Mouse (Mus musculus): Measurements from ENCODE around the gene Nap1l1. TPM values are rescaled to one million over a fixed set of nuclear protein-coding genes. Genes with fewer than 3 reads are reported as not detected.

The Nap1l1 gene
- polyA plus RNA-seq, 1 experiment from 2014 or later: 441 TPM

DNA sequence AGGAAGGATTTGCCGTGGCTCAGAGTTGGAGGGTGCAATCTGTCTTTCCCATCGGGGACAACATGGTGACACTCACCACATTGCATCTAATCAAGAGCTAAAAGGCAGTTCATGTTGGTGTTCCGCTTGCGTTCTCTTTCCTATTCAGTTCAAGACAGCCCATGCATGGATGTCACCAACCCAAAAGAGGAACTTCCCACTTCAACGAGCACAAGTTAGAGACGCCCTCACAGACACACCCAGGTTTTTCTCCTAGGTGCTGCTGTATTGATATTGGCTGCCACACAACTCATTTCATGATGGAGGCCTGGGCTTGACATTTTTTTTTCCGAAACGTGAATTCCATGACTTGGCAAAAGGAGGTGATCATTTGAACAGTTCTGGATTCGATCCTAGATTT lies 1.9 kb upstream of the Nap1l1 start:
- no peak overlapping the region for H3K4me3 ChIP-seq (ENCODE audit: low read depth, low read length)
- no peaks in the 10 kb centered on the region for H3K27me3 ChIP-seq (ENCODE audit: control insufficient read depth, insufficient read depth, low read length)
- whole genome bisulfite sequencing: 90% methylated on average over 9 of the region's 9 CpGs
- H3K4me2 ChIP-seq (ENCODE audit: low read depth, low read length, severe bottlenecking): no peak overlapping the region
- H3K9me3 ChIP-seq (ENCODE audit: control insufficient read depth, low read length): no peaks in the 10 kb centered on the region
- H3K27ac ChIP-seq (ENCODE audit: low read depth, low read length): no peak overlapping the region
- no peak overlapping the region for H3K9ac ChIP-seq (ENCODE audit: low read length)
- ATAC-seq (replicated peaks; ENCODE audit: low FRiP score) (no peak), DNase-seq (ENCODE audit: low spot score) (no peak)
- H3K4me1 ChIP-seq (replicated peaks; ENCODE audit: control insufficient read depth, insufficient read depth, low read length): no peaks in the 10 kb centered on the region
- no peaks in the 10 kb centered on the region for H3K36me3 ChIP-seq (ENCODE audit: control insufficient read depth, insufficient read depth, low read length)

- H3K4me2 ChIP-seq (ENCODE audit: low read depth, low read length, severe bottlenecking): peak overlapping the region; percentile 66
Measured at GRCm38 (mm10) chr10:111473511-111474371, 718 bp downstream of the Nap1l1 start.

GRCm38 (mm10) chr10:111476301-111476700 lies 3.3 kb downstream of the Nap1l1 start:
- DNase-seq (ENCODE audit: low spot score) (no peak), ATAC-seq (replicated peaks; ENCODE audit: low FRiP score) (no peak)
- 67% methylated on average over 4 of the region's 4 CpGs for WGBS
- Histone ChIP-seq H3K4me3 (ENCODE audit: low read depth, low read length) (0 out of 2 replicates have a peak overlapping the region, but pooled peaks have one; percentile 7), H3K9me3 (ENCODE audit: control insufficient read depth, low read length) (no peaks in the 10 kb centered on the region), H3K4me1 (replicated peaks; ENCODE audit: control insufficient read depth, insufficient read depth, low read length) (peaks cover 2% of the 10 kb centered on the region; the same call in 1 of the 2 replicates), H3K27ac (ENCODE audit: low read depth, low read length) (no peak overlapping the region), H3K27me3 (ENCODE audit: control insufficient read depth, insufficient read depth, low read length) (no peaks in the 10 kb centered on the region), H3K36me3 (ENCODE audit: control insufficient read depth, insufficient read depth, low read length) (no peaks in the 10 kb centered on the region), H3K9ac (ENCODE audit: low read length) (no peak overlapping the region), H3K4me2 (ENCODE audit: low read depth, low read length, severe bottlenecking) (0 out of 2 replicates have a peak overlapping the region, but pooled peaks have one; percentile 8)

More at GRCm38 (mm10) chr10:111473511-111474371, 718 bp downstream of the Nap1l1 start:
- WGBS: under 1% methylated on average over 35 of the region's 58 CpGs
- Histone ChIP-seq H3K4me1 (replicated peaks; ENCODE audit: control insufficient read depth, insufficient read depth, low read length) (peaks cover 2% of the 10 kb centered on the region; the same call in 1 of the 2 replicates), H3K27me3 (ENCODE audit: control insufficient read depth, insufficient read depth, low read length) (no peaks in the 10 kb centered on the region), H3K9ac (ENCODE audit: low read length) (peak overlapping the region; percentile 99), H3K4me3 (ENCODE audit: low read depth, low read length) (peak overlapping the region; percentile 96), H3K9me3 (ENCODE audit: control insufficient read depth, low read length) (no peaks in the 10 kb centered on the region), H3K36me3 (ENCODE audit: control insufficient read depth, insufficient read depth, low read length) (no peaks in the 10 kb centered on the region), H3K27ac (ENCODE audit: low read depth, low read length) (peak overlapping the region; percentile 95)
- DNase-seq (ENCODE audit: low spot score): peak; percentile 83
- peak; percentile 76 for ATAC-seq (replicated peaks; ENCODE audit: low FRiP score)

DNA sequence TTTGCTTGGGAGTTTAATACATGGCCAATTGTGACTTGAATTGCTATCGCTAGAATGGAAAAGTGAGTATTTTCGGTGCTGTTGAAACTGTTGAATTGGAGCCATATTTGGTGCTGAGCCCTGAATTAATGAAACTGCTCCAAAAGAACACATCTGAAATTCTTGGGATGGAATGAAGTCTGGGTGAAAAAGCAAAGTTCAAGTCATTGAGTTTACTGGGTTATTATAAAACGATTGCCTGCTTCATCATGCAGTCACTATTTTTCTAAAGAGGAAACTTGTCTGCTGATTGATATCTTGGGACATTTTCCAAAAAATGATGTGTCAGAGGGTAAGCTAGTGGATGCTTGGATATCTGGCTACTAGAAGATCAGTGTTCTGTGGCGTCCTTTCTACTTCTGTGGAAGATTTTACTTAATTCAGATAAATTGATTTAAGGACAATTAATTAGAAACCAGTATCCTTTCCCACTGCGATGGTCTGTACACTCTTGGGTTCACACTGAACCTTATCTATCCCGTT lies 4.0 kb downstream of the Nap1l1 start:
- no peaks in the 10 kb centered on the region for H3K9me3 ChIP-seq (ENCODE audit: control insufficient read depth, low read length)
- ATAC-seq (replicated peaks; ENCODE audit: low FRiP score) (no peak), DNase-seq (ENCODE audit: low spot score) (no peak)
- peaks cover 2% of the 10 kb centered on the region; the same call in 1 of the 2 replicates for H3K4me1 ChIP-seq (replicated peaks; ENCODE audit: control insufficient read depth, insufficient read depth, low read length)
- no peak overlapping the region for H3K4me2 ChIP-seq (ENCODE audit: low read depth, low read length, severe bottlenecking)
- no peak overlapping the region for H3K27ac ChIP-seq (ENCODE audit: low read depth, low read length)
- no peak overlapping the region for H3K9ac ChIP-seq (ENCODE audit: low read length)
- H3K27me3 ChIP-seq (ENCODE audit: control insufficient read depth, insufficient read depth, low read length): no peaks in the 10 kb centered on the region
- H3K36me3 ChIP-seq (ENCODE audit: control insufficient read depth, insufficient read depth, low read length): no peaks in the 10 kb centered on the region
- WGBS: 89% methylated on average over 6 of the region's 6 CpGs
- H3K4me3 ChIP-seq (ENCODE audit: low read depth, low read length): no peak overlapping the region

GRCm38 (mm10) chr10:111479599-111479998 lies 6.6 kb downstream of the Nap1l1 start:
- 79% methylated on average over 5 of the region's 5 CpGs for whole genome bisulfite sequencing
- Histone ChIP-seq H3K9me3 (ENCODE audit: control insufficient read depth, low read length) (no peaks in the 10 kb centered on the region), H3K27me3 (ENCODE audit: control insufficient read depth, insufficient read depth, low read length) (no peaks in the 10 kb centered on the region), H3K36me3 (ENCODE audit: control insufficient read depth, insufficient read depth, low read length) (no peaks in the 10 kb centered on the region), H3K9ac (ENCODE audit: low read length) (no peak overlapping the region), H3K4me2 (ENCODE audit: low read depth, low read length, severe bottlenecking) (no peak overlapping the region), H3K27ac (ENCODE audit: low read depth, low read length) (no peak overlapping the region), H3K4me1 (replicated peaks; ENCODE audit: control insufficient read depth, insufficient read depth, low read length) (peaks cover 2% of the 10 kb centered on the region; the same call in 1 of the 2 replicates), H3K4me3 (ENCODE audit: low read depth, low read length) (no peak overlapping the region)
- DNase-seq (ENCODE audit: low spot score): no peak
- ATAC-seq (replicated peaks; ENCODE audit: low FRiP score): 0 out of 2 replicates have a peak, but pooled peaks have one; percentile 32

DNA sequence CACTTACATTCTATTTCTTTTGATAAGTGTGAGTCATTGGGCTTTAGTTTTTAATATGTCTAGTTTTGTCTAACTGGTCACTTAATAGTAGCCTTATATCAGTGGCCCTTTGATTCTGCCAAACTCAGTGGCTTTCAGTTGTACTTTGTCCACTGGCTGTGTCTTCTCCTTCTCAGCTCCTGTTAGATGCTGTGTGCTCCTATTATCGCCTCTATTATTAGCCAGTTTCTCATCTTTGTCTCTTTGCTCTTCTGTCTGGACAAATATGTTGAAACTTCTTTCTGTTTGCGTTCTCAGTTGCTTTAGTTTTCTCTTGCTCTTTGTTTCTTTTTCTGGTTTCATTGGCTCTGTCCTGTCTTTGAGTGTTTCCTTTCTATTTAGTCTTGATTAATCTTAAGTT lies 9.6 kb downstream of the Nap1l1 start:
- Histone ChIP-seq H3K4me2 (ENCODE audit: low read depth, low read length, severe bottlenecking) (no peak overlapping the region), H3K4me3 (ENCODE audit: low read depth, low read length) (no peak overlapping the region), H3K27me3 (ENCODE audit: control insufficient read depth, insufficient read depth, low read length) (no peaks in the 10 kb centered on the region), H3K27ac (ENCODE audit: low read depth, low read length) (no peak overlapping the region), H3K9ac (ENCODE audit: low read length) (no peak overlapping the region), H3K9me3 (ENCODE audit: control insufficient read depth, low read length) (no peaks in the 10 kb centered on the region), H3K36me3 (ENCODE audit: control insufficient read depth, insufficient read depth, low read length) (no peaks in the 10 kb centered on the region), H3K4me1 (replicated peaks; ENCODE audit: control insufficient read depth, insufficient read depth, low read length) (no peaks in the 10 kb centered on the region)
- ATAC-seq (replicated peaks; ENCODE audit: low FRiP score): no peak
- WGBS: 82% methylated on average over 2 of the region's 2 CpGs
- no peak for DNase-seq (ENCODE audit: low spot score)

DNA sequence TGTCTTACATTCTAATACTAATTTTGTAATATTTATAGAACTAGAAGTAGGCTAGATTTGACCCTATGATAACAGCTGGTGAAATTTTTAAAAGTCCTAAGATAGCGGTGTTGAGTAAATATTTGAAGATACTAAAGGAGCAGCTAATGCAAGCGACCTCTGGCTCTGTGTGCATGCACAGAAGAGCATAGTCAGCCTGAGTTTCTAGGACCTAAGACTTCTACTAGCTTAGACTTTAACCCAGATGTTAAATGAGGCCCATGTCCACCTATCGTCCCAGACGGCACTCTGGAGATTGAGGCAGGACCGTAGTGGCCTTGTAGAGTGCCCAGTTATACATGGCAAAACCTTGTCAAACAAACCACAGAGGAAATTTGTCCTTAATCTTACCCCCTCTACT lies 11.1 kb downstream of the Nap1l1 start:
- no peak overlapping the region for H3K27ac ChIP-seq (ENCODE audit: low read depth, low read length)
- H3K27me3 ChIP-seq (ENCODE audit: control insufficient read depth, insufficient read depth, low read length): no peaks in the 10 kb centered on the region
- no peaks in the 10 kb centered on the region; the same call in 1 of the 2 replicates for H3K36me3 ChIP-seq (ENCODE audit: control insufficient read depth, insufficient read depth, low read length)
- H3K9ac ChIP-seq (ENCODE audit: low read length): no peak overlapping the region
- DNase-seq (ENCODE audit: low spot score) (no peak), ATAC-seq (replicated peaks; ENCODE audit: low FRiP score) (no peak)
- H3K4me1 ChIP-seq (replicated peaks; ENCODE audit: control insufficient read depth, insufficient read depth, low read length): no peaks in the 10 kb centered on the region
- H3K9me3 ChIP-seq (ENCODE audit: control insufficient read depth, low read length): no peaks in the 10 kb centered on the region
- no peak overlapping the region for H3K4me2 ChIP-seq (ENCODE audit: low read depth, low read length, severe bottlenecking)
- H3K4me3 ChIP-seq (ENCODE audit: low read depth, low read length): no peak overlapping the region
- WGBS: 91% methylated on average over 5 of the region's 5 CpGs

DNA sequence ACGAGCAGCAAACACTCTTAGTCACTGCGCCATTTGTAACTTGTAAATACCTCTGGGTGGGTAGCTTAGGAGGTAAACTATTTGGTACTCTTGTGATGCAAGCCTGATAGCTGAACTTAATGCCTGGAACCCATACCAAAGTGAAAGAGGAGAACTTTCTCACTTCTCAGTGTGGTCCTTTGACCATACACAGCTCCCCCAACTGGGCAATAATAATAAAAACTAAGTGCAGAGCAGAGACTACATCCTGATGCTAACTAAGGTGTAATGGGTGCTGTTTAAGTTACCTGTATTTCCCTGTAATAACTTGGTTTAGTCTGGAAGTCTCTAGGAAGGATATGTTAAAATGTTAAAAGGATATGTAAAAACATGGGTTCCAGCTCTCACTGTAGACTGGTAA lies 15.8 kb downstream of the Nap1l1 start:
- H3K4me3 ChIP-seq (ENCODE audit: low read depth, low read length): no peak overlapping the region
- no peak overlapping the region for H3K9ac ChIP-seq (ENCODE audit: low read length)
- DNase-seq (ENCODE audit: low spot score) (no peak), ATAC-seq (replicated peaks; ENCODE audit: low FRiP score) (no peak)
- H3K4me2 ChIP-seq (ENCODE audit: low read depth, low read length, severe bottlenecking): no peak overlapping the region
- H3K36me3 ChIP-seq (ENCODE audit: control insufficient read depth, insufficient read depth, low read length): peaks cover 6% of the 10 kb centered on the region; the same call in 1 of the 2 replicates
- H3K27ac ChIP-seq (ENCODE audit: low read depth, low read length): no peak overlapping the region
- no peaks in the 10 kb centered on the region for H3K27me3 ChIP-seq (ENCODE audit: control insufficient read depth, insufficient read depth, low read length)
- no peaks in the 10 kb centered on the region for H3K9me3 ChIP-seq (ENCODE audit: control insufficient read depth, low read length)
- no peaks in the 10 kb centered on the region for H3K4me1 ChIP-seq (replicated peaks; ENCODE audit: control insufficient read depth, insufficient read depth, low read length)
- 86% methylated on average over 2 of the region's 2 CpGs for WGBS
